Mouse (Mus musculus): ENCODE results near the gene Zmat3. TPM values are rescaled to one million over a fixed set of nuclear protein-coding genes. Genes with fewer than 3 reads are reported as not detected.
A peak's percentile ranks its signal among the peaks of the same experiment; 100 is the strongest.

Gene Zmat3
- total and polyA plus RNA-seq, 3 experiments, result 4.4 to 6.1 (median 5.9) TPM

- DNase-seq, result no peak
- 1% methylated on average over 7 of the region's 7 CpGs for WGBS
- Histone ChIP-seq H3K36me3 (ENCODE audit: control insufficient read depth, insufficient read depth, low read length) (peaks cover 13% of the 10 kb centered on the region), H3K9ac (ENCODE audit: low read depth, low read length) (peak overlapping the region; percentile 92; the same call in 1 of the 2 replicates), H3K27ac (peak overlapping the region; percentile 88), H3K79me2 (replicated peaks; ENCODE audit: control insufficient read depth, insufficient read depth, low read length) (peaks cover 3% of the 10 kb centered on the region), H3K4me1 (ENCODE audit: control insufficient read depth, insufficient read depth, low read length) (peaks cover 16% of the 10 kb centered on the region), H3K4me3 (peak overlapping the region; percentile 97), H3K27me3 (ENCODE audit: control insufficient read depth, insufficient read depth, low read length) (no peaks in the 10 kb centered on the region)
- intact Hi-C loops (cut with DNase I), result loop anchor here (1.0 to 10.0 kb wide), 6 partner anchors 31 to 1793 kb away; partner anchors contain the start of genes Actl6a, Mfn1 and Mynn
- TF ChIP-seq POLR2A (IDR thresholded peaks at IDR 0.05; ENCODE audit: insufficient read depth, low read depth, low read length) (no peak), CTCF (IDR thresholded peaks at IDR 0.05) (no peak), EP300 (IDR thresholded peaks at IDR 0.05; ENCODE audit: insufficient read depth, low read depth, low read length) (no peak)
These were observed 32.3 kb upstream of the Zmat3 start for GRCm38 (mm10) chr3:32398175-32398538.

GRCm38 (mm10) chr3:32397461-32398174, 31.8 kb upstream of the Zmat3 start, which contains the start of gene Pik3ca:
TSS of gene Pik3ca (plus strand) at chr3:32397671.
- peak; percentile 74 to 76 for DNase-seq
- Histone ChIP-seq H3K36me3 (ENCODE audit: control insufficient read depth, insufficient read depth, low read length) (peaks cover 10% of the 10 kb centered on the region), H3K4me3 (peak within 1 kb of the TSS; percentile 97), H3K27me3 (ENCODE audit: control insufficient read depth, insufficient read depth, low read length) (no peaks in the 10 kb centered on the region), H3K79me2 (replicated peaks; ENCODE audit: control insufficient read depth, insufficient read depth, low read length) (peaks cover 3% of the 10 kb centered on the region), H3K27ac (peak within 1 kb of the TSS; percentile 88), H3K4me1 (ENCODE audit: control insufficient read depth, insufficient read depth, low read length) (peaks cover 15% of the 10 kb centered on the region), H3K9ac (ENCODE audit: low read depth, low read length) (peak within 1 kb of the TSS; percentile 92)
- TF ChIP-seq EP300 (IDR thresholded peaks at IDR 0.05; ENCODE audit: insufficient read depth, low read depth, low read length), result no peak
- no peak for TF ChIP-seq POLR2A (IDR thresholded peaks at IDR 0.05; ENCODE audit: insufficient read depth, low read depth, low read length)
- no peak for TF ChIP-seq CTCF (IDR thresholded peaks at IDR 0.05)
- under 1% methylated on average over 52 of the region's 65 CpGs for WGBS
- intact Hi-C loops (cut with DNase I), result loop anchor here (1.0 to 10.0 kb wide), 8 partner anchors 31 to 1793 kb away; partner anchors contain the start of genes Actl6a, Mfn1, Mynn and Zfp639

GRCm38 (mm10) chr3:32396794-32397460, 31.1 kb upstream of the Zmat3 start:
- Histone ChIP-seq H3K9ac (ENCODE audit: low read depth, low read length) (peak overlapping the region; percentile 92), H3K4me3 (peak overlapping the region; percentile 97), H3K4me1 (ENCODE audit: control insufficient read depth, insufficient read depth, low read length) (peaks cover 14% of the 10 kb centered on the region), H3K27ac (peak overlapping the region; percentile 88), H3K27me3 (ENCODE audit: control insufficient read depth, insufficient read depth, low read length) (no peaks in the 10 kb centered on the region), H3K36me3 (ENCODE audit: control insufficient read depth, insufficient read depth, low read length) (peaks cover 10% of the 10 kb centered on the region), H3K79me2 (replicated peaks; ENCODE audit: control insufficient read depth, insufficient read depth, low read length) (peaks cover 3% of the 10 kb centered on the region)
- TF ChIP-seq POLR2A (IDR thresholded peaks at IDR 0.05; ENCODE audit: insufficient read depth, low read depth, low read length), result peak; percentile 99
- peak; percentile 49 for TF ChIP-seq CTCF (IDR thresholded peaks at IDR 0.05)
- peak; percentile 80 for TF ChIP-seq EP300 (IDR thresholded peaks at IDR 0.05; ENCODE audit: insufficient read depth, low read depth, low read length)
- DNase-seq, result peak; percentile 96 to 98
- intact Hi-C loops (cut with DNase I), result loop anchor here (2.0 to 10.0 kb wide), 6 partner anchors 55 to 1792 kb away; partner anchors contain the start of genes Actl6a, Mfn1, Mynn and Zfp639
- 2% methylated on average over 74 of the region's 77 CpGs for WGBS

GRCm38 (mm10) chr3:32395771-32396551, 30.1 kb upstream of the Zmat3 start:
- Histone ChIP-seq H3K4me3 (peak overlapping the region; percentile 97), H3K9ac (ENCODE audit: low read depth, low read length) (peak overlapping the region; percentile 71), H3K36me3 (ENCODE audit: control insufficient read depth, insufficient read depth, low read length) (peaks cover 8% of the 10 kb centered on the region), H3K79me2 (replicated peaks; ENCODE audit: control insufficient read depth, insufficient read depth, low read length) (peaks cover 3% of the 10 kb centered on the region), H3K27me3 (ENCODE audit: control insufficient read depth, insufficient read depth, low read length) (no peaks in the 10 kb centered on the region), H3K27ac (peak overlapping the region; percentile 88), H3K4me1 (ENCODE audit: control insufficient read depth, insufficient read depth, low read length) (peaks cover 12% of the 10 kb centered on the region)
- peak; percentile 43 to 61 for DNase-seq
- no peak for TF ChIP-seq EP300 (IDR thresholded peaks at IDR 0.05; ENCODE audit: insufficient read depth, low read depth, low read length)
- no peak for TF ChIP-seq POLR2A (IDR thresholded peaks at IDR 0.05; ENCODE audit: insufficient read depth, low read depth, low read length)
- peak; percentile 30 for TF ChIP-seq CTCF (IDR thresholded peaks at IDR 0.05)
- intact Hi-C loops (cut with DNase I), result loop anchor here (2.0 to 10.0 kb wide), 6 partner anchors 56 to 1791 kb away; partner anchors contain the start of genes Actl6a, Mfn1, Mynn and Zfp639
- WGBS, result 16% methylated on average over 24 of the region's 24 CpGs

GRCm38 (mm10) chr3:32393986-32394385, 28.2 kb upstream of the Zmat3 start:
- 89% methylated on average over 8 of the region's 8 CpGs for WGBS
- no peak for DNase-seq
- 0 out of 2 replicates have a peak, but pooled peaks cover 1% of the 10 kb centered on the region for H3K79me2 ChIP-seq (replicated peaks; ENCODE audit: control insufficient read depth, insufficient read depth, low read length)
- H3K27me3 ChIP-seq (ENCODE audit: control insufficient read depth, insufficient read depth, low read length), result no peaks in the 10 kb centered on the region
- no peak overlapping the region for H3K9ac ChIP-seq (ENCODE audit: low read depth, low read length)
- no peak overlapping the region for H3K27ac ChIP-seq
- no peak for TF ChIP-seq EP300 (IDR thresholded peaks at IDR 0.05; ENCODE audit: insufficient read depth, low read depth, low read length)
- no peak for TF ChIP-seq POLR2A (IDR thresholded peaks at IDR 0.05; ENCODE audit: insufficient read depth, low read depth, low read length)
- no peak for TF ChIP-seq CTCF (IDR thresholded peaks at IDR 0.05)
- intact Hi-C loops (cut with DNase I), result loop anchor here (10.0 kb wide), 2 partner anchors 311 to 1789 kb away; partner anchors contain the start of genes Actl6a and Mynn
- H3K4me3 ChIP-seq, result no peak overlapping the region
- H3K4me1 ChIP-seq (ENCODE audit: control insufficient read depth, insufficient read depth, low read length), result peaks cover 2% of the 10 kb centered on the region; the same call in 1 of the 2 replicates
- H3K36me3 ChIP-seq (ENCODE audit: control insufficient read depth, insufficient read depth, low read length), result peaks cover 5% of the 10 kb centered on the region

Data from heart, adult 2 months (tissue).